Mouse (Mus musculus) hindbrain, embryonic 13.5 days (tissue): ENCODE data around the gene Inava. TPM values are rescaled to one million over a fixed set of nuclear protein-coding genes. Genes with fewer than 3 reads are reported as not detected.

Experiments
- ATAC-seq: fragments of 200-750 bp; cut with Nextera tagmentation; 2 replicates; pipeline ENCODE4 v1.8.0; 2017; ENCODE audit warnings: moderate TSS enrichment; ENCODE audit not compliant: low FRiP score
- H3K27ac ChIP-seq: fragments of 300-500 bp; sonication (generic); 2 replicates; pipeline ENCODE4 v1.5.1; 2015; ENCODE audit warnings: inconsistent platforms, mild to moderate bottlenecking, moderate library complexity
- H3K27me3 ChIP-seq: fragments of 300-500 bp; sonication (generic); 2 replicates; pipeline ENCODE4 v1.6.1; 2015; ENCODE audit warnings: mild to moderate bottlenecking, inconsistent platforms
- H3K36me3 ChIP-seq: fragments of 300-500 bp; sonication (generic); 2 replicates; pipeline ENCODE4 v1.6.1; 2015; ENCODE audit warnings: mild to moderate bottlenecking, inconsistent platforms
- H3K4me1 ChIP-seq: fragments of 300-500 bp; sonication (generic); replicated peaks from 2 replicates; pipeline ENCODE4 v1.6.1; 2015; ENCODE audit warnings: inconsistent platforms
- H3K4me2 ChIP-seq: fragments of 300-500 bp; sonication (generic); 2 replicates; pipeline ENCODE4 v1.6.1; 2015; ENCODE audit warnings: inconsistent platforms, mild to moderate bottlenecking, moderate library complexity
- H3K4me3 ChIP-seq: fragments of 300-500 bp; sonication (generic); 2 replicates; pipeline ENCODE4 v1.5.1; 2015; ENCODE audit warnings: mild to moderate bottlenecking, inconsistent platforms
- H3K9ac ChIP-seq: fragments of 300-500 bp; sonication (generic); 2 replicates; pipeline ENCODE4 v1.6.1; 2015; ENCODE audit warnings: mild to moderate bottlenecking, inconsistent platforms
- H3K9me3 ChIP-seq: fragments of 300-500 bp; sonication (generic); 2 replicates; pipeline ENCODE4 v1.6.1; 2016; ENCODE audit warnings: inconsistent platforms
- WGBS: fragments of 180-500 bp; shearing (Covaris S2); methylation state at CpG from one replicate; pipeline ENCODE4 v1.1.7; 2015; 5-methylcytosine and 5-hydroxymethylcytosine counted together
- polyA plus RNA-seq: library from polyadenylated mRNA; unstranded; fragments of >200 nt; fragmentation: Nextera tagmentation; extraction: Ambion mirVana; gene quantifications from 2 replicates; pipeline ENCODE4 v1.2.1, GENCODE M21; 2015

Inava gene
- polyA plus RNA-seq, 1 experiment from 2014 or later, result 3.4 TPM

- no peak overlapping the region for H3K9ac ChIP-seq
- no peaks in the 10 kb centered on the region for H3K27me3 ChIP-seq
- peaks cover 61% of the 10 kb centered on the region for H3K36me3 ChIP-seq
- H3K27ac ChIP-seq, result no peak overlapping the region
- H3K4me1 ChIP-seq, result peaks cover 23% of the 10 kb centered on the region
- no peak overlapping the region for H3K4me3 ChIP-seq
- 84% methylated on average over 2 of the region's 2 CpGs for WGBS
- no peaks in the 10 kb centered on the region for H3K9me3 ChIP-seq
- no peak overlapping the region for H3K4me2 ChIP-seq
- no peak for ATAC-seq
Observed at GRCm38 (mm10) chr1:136177085-136177484, 57.0 kb downstream of the Inava start.

GRCm38 (mm10) chr1:136175183-136175582 is 58.9 kb downstream of the Inava start:
- peaks cover 23% of the 10 kb centered on the region for H3K4me1 ChIP-seq
- H3K27ac ChIP-seq, result no peak overlapping the region
- H3K36me3 ChIP-seq, result peaks cover 80% of the 10 kb centered on the region
- H3K27me3 ChIP-seq, result no peaks in the 10 kb centered on the region
- no peak overlapping the region for H3K9ac ChIP-seq
- no peak for ATAC-seq
- 39% methylated on average over 6 of the region's 6 CpGs for WGBS
- no peak overlapping the region for H3K4me3 ChIP-seq
- H3K4me2 ChIP-seq, result no peak overlapping the region
- no peaks in the 10 kb centered on the region for H3K9me3 ChIP-seq

- peak overlapping the region; percentile 64; the same call in 1 of the 2 replicates for H3K27ac ChIP-seq
- H3K27me3 ChIP-seq, result no peaks in the 10 kb centered on the region
- peaks cover 23% of the 10 kb centered on the region for H3K4me1 ChIP-seq
Observed at GRCm38 (mm10) chr1:136174101-136174606, 59.9 kb downstream of the Inava start.

GRCm38 (mm10) chr1:136172696-136173095 is 61.4 kb downstream of the Inava start:
- no peaks in the 10 kb centered on the region for H3K9me3 ChIP-seq
- no peaks in the 10 kb centered on the region for H3K27me3 ChIP-seq
- peaks cover 93% of the 10 kb centered on the region for H3K36me3 ChIP-seq
- ATAC-seq, result no peak
- H3K27ac ChIP-seq, result 0 out of 2 replicates have a peak overlapping the region, but pooled peaks have one; percentile 18
- WGBS, result 75% methylated on average over 12 of the region's 12 CpGs
- H3K4me2 ChIP-seq, result no peak overlapping the region
- H3K9ac ChIP-seq, result no peak overlapping the region; the same call in 1 of the 2 replicates
- H3K4me1 ChIP-seq, result peaks cover 23% of the 10 kb centered on the region
- H3K4me3 ChIP-seq, result no peak overlapping the region

More at GRCm38 (mm10) chr1:136174101-136174606, 59.9 kb downstream of the Inava start:
- Histone ChIP-seq H3K9ac (0 out of 2 replicates have a peak overlapping the region, but pooled peaks have one; percentile 9), H3K4me2 (0 out of 2 replicates have a peak overlapping the region, but pooled peaks have one; percentile 19), H3K4me3 (no peak overlapping the region), H3K36me3 (peaks cover 87% of the 10 kb centered on the region), H3K9me3 (no peaks in the 10 kb centered on the region)
- 13% methylated on average over 13 of the region's 13 CpGs for WGBS
- ATAC-seq, result no peak

- H3K36me3 ChIP-seq, result peaks cover 92% of the 10 kb centered on the region
Observed at GRCm38 (mm10) chr1:136170109-136170508, 64.0 kb downstream of the Inava start.

GRCm38 (mm10) chr1:136167657-136168056 is 66.4 kb downstream of the Inava start:
- H3K36me3 ChIP-seq, result peaks cover 95% of the 10 kb centered on the region
- H3K9me3 ChIP-seq, result no peaks in the 10 kb centered on the region
- no peak for ATAC-seq
- WGBS, result 72% methylated on average over 8 of the region's 8 CpGs
- H3K4me1 ChIP-seq, result 0 out of 2 replicates have a peak, but pooled peaks cover under 1% of the 10 kb centered on the region
- no peak overlapping the region for H3K4me2 ChIP-seq
- H3K4me3 ChIP-seq, result no peak overlapping the region
- H3K27me3 ChIP-seq, result no peaks in the 10 kb centered on the region
- H3K27ac ChIP-seq, result no peak overlapping the region
- no peak overlapping the region for H3K9ac ChIP-seq

More at GRCm38 (mm10) chr1:136170109-136170508, 64.0 kb downstream of the Inava start:
- H3K9me3 ChIP-seq, result no peaks in the 10 kb centered on the region
- H3K27me3 ChIP-seq, result no peaks in the 10 kb centered on the region
- peaks cover 21% of the 10 kb centered on the region for H3K4me1 ChIP-seq
- no peak overlapping the region for H3K4me3 ChIP-seq
- H3K9ac ChIP-seq, result no peak overlapping the region
- peak; percentile 78 for ATAC-seq
- H3K27ac ChIP-seq, result no peak overlapping the region
- no peak overlapping the region for H3K4me2 ChIP-seq
- 9% methylated on average over 5 of the region's 5 CpGs for WGBS

- H3K36me3 ChIP-seq, result peaks cover 95% of the 10 kb centered on the region
- no peak for ATAC-seq
Observed at GRCm38 (mm10) chr1:136165436-136165835, 68.6 kb downstream of the Inava start.

More at GRCm38 (mm10) chr1:136165436-136165835, 68.6 kb downstream of the Inava start:
- Histone ChIP-seq H3K4me3 (no peak overlapping the region), H3K4me2 (no peak overlapping the region), H3K4me1 (no peaks in the 10 kb centered on the region), H3K27me3 (no peaks in the 10 kb centered on the region), H3K9ac (no peak overlapping the region), H3K27ac (no peak overlapping the region), H3K9me3 (no peaks in the 10 kb centered on the region)
- 32% methylated on average over 2 of the region's 2 CpGs for WGBS

Other genes starting within 250 kb of the Inava start
- gene Igfn1, start 227.9 kb downstream of the Inava start, polyA plus RNA-seq, result not detected in 2 replicates
- 149 and 153 TPM in 2 replicates for gene Tmem9, start 226.1 kb downstream of the Inava start, polyA plus RNA-seq
- gene Ascl5, start 183.5 kb downstream of the Inava start, polyA plus RNA-seq, result not detected in 2 replicates
- 0.10 and 0.29 TPM in 2 replicates for gene Cacna1s, start 181.5 kb downstream of the Inava start, polyA plus RNA-seq
- 43.7 and 44.2 TPM in 2 replicates for gene Kif21b, start 102.9 kb downstream of the Inava start, polyA plus RNA-seq
- not detected in 2 replicates for gene Mroh3, start 21.4 kb downstream of the Inava start, polyA plus RNA-seq
- gene Gpr25, start 26.6 kb upstream of the Inava start, polyA plus RNA-seq, result 0.16 and 0.26 TPM in 2 replicates
- gene Camsap2, start 111.8 kb upstream of the Inava start, polyA plus RNA-seq, result 28.2 TPM in 2 replicates
- 18.4 and 18.9 TPM in 2 replicates for gene Ddx59, start 181.0 kb upstream of the Inava start, polyA plus RNA-seq
- gene Kif14, start 232.1 kb upstream of the Inava start, polyA plus RNA-seq, result 1.1 and 1.7 TPM in 2 replicates